Mouse (Mus musculus) ES-E14 (cell line): ENCODE measurements at regions not wholly inside any gene's neighbourhood (a gene's known extent, or its start where the extent isn't known, plus 50 kb on each side); places are given as distances from the start of the nearest gene placed in this dataset.

Experiments used
- MAFK ChIP-seq: IDR thresholded peaks from 2 replicates; pipeline ENCODE4 v1.6.1; 2014; ENCODE audit warnings: mild to moderate bottlenecking, low read depth, low read length, inconsistent platforms; ENCODE audit not compliant: insufficient read depth
- ZNF384 ChIP-seq: IDR thresholded peaks from 2 replicates; pipeline ENCODE4 v1.6.1; 2012; ENCODE audit warnings: low read depth, low read length, inconsistent platforms

GRCm38 (mm10) chr11:17733075-17733474, 220.6 kb downstream of the Etaa1 start:
- TF ChIP-seq ZNF384 (no peak), MAFK (no peak)
